Mouse (Mus musculus) neural tube, embryonic 13.5 days (tissue): Measurements from ENCODE around the gene Dcun1d4. TPM values are rescaled to one million over a fixed set of nuclear protein-coding genes. Genes with fewer than 3 reads are reported as not detected.
"Not testable (repeated sequence)": the region's sequence is repeated elsewhere in the genome, so short reads cannot be mapped to it uniquely, and the experiment has no call there.

Source experiments
- ATAC-seq: fragments of 200-750 bp; cut with Nextera tagmentation; 2 replicates; pipeline ENCODE4 v1.8.0; 2017; ENCODE audit warnings: low read depth, mild to moderate bottlenecking, moderate TSS enrichment, moderate library complexity
- H3K27ac ChIP-seq: fragments of 300-500 bp; sonication (generic); replicated peaks from 2 replicates; pipeline ENCODE4 v1.5.1; 2015; ENCODE audit warnings: moderate library complexity, mild to moderate bottlenecking, inconsistent platforms
- H3K27me3 ChIP-seq: fragments of 300-500 bp; sonication (generic); 2 replicates; pipeline ENCODE4 v1.6.1; 2015; ENCODE audit warnings: mild to moderate bottlenecking, inconsistent platforms
- H3K36me3 ChIP-seq: fragments of 300-500 bp; sonication (generic); 2 replicates; pipeline ENCODE4 v1.6.1; 2015; ENCODE audit warnings: mild to moderate bottlenecking, inconsistent platforms
- H3K4me1 ChIP-seq: fragments of 300-500 bp; sonication (generic); replicated peaks from 2 replicates; pipeline ENCODE4 v1.6.1; 2015; ENCODE audit warnings: inconsistent platforms
- H3K4me2 ChIP-seq: fragments of 300-500 bp; sonication (generic); 2 replicates; pipeline ENCODE4 v1.6.1; 2015; ENCODE audit warnings: inconsistent platforms, mild to moderate bottlenecking, moderate library complexity
- H3K4me3 ChIP-seq: fragments of 300-500 bp; sonication (generic); 2 replicates; pipeline ENCODE4 v1.5.1; 2015; ENCODE audit warnings: mild to moderate bottlenecking, inconsistent platforms
- H3K9ac ChIP-seq: fragments of 300-500 bp; sonication (generic); 2 replicates; pipeline ENCODE4 v1.6.1; 2015; ENCODE audit warnings: moderate library complexity, mild to moderate bottlenecking, inconsistent platforms
- H3K9me3 ChIP-seq: fragments of 300-500 bp; sonication (generic); 2 replicates; pipeline ENCODE4 v1.6.1; 2016; ENCODE audit warnings: inconsistent platforms
- WGBS: fragments of 180-500 bp; shearing (Covaris S2); methylation state at CpG from one replicate; pipeline ENCODE4 v1.1.7; 2015; 5-methylcytosine and 5-hydroxymethylcytosine counted together
- polyA plus RNA-seq: library from polyadenylated mRNA; unstranded; fragments of >200 nt; fragmentation: Nextera tagmentation; extraction: Ambion mirVana; gene quantifications from 2 replicates; pipeline ENCODE4 v1.2.1, GENCODE M21; 2015

The Dcun1d4 gene
- polyA plus RNA-seq, 1 experiment from 2014 or later: 49.7 TPM

DNA sequence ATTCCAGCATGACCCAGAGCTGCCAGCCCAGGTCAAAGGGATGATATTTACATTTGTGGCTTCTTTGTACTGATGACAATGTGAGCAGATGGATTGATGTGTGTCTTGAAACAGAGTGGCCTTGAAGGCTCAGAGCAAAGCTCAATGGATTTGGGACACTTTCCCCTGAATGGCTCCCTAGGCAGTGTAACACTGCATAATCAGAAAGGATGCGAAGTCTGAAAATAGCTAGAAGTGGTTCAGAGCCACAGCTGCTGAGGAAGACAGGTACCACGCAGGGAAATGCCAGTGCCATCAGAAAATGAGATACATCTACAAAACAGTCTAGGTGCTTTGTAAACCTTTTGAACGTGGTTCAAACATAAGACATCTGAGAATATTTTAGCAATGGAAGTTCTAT, 97.3 kb downstream of the Dcun1d4 start:
- ATAC-seq: no peak
- H3K4me2 ChIP-seq: no peak overlapping the region
- WGBS: 79% methylated on average over 3 of the region's 3 CpGs
- no peak overlapping the region for H3K27ac ChIP-seq
- no peaks in the 10 kb centered on the region for H3K27me3 ChIP-seq
- no peak overlapping the region for H3K9ac ChIP-seq
- no peaks in the 10 kb centered on the region for H3K9me3 ChIP-seq
- no peak overlapping the region for H3K4me3 ChIP-seq
- H3K4me1 ChIP-seq: peaks cover 3% of the 10 kb centered on the region; the same call in 1 of the 2 replicates
- H3K36me3 ChIP-seq: no peaks in the 10 kb centered on the region

DNA sequence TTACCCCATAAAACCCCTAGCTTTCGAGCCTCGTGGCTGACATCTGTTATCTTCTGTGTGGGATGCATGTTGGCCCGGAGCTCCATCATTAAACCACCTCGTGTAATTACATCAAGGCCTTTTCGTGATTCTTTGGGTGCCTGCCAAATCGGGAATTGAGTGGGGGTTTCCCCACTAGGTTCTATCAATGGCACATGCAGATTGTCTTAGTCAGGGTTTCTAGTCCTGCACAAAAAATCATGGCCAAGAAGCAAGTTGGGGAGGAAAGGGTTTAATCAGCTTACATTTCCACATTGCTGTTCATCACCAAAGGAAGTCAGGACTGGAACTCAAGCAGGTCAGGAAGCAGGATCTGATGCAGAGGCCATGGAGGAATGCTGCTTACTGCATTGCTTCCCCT, 103.2 kb downstream of the Dcun1d4 start:
- peaks cover 16% of the 10 kb centered on the region for H3K4me1 ChIP-seq
- H3K27ac ChIP-seq, H3K4me3 ChIP-seq, H3K27me3 ChIP-seq, H3K4me2 ChIP-seq, H3K36me3 ChIP-seq, ATAC-seq, H3K9ac ChIP-seq, H3K9me3 ChIP-seq: not testable (repeated sequence)
- WGBS: 63% methylated on average over 6 of the region's 6 CpGs

DNA sequence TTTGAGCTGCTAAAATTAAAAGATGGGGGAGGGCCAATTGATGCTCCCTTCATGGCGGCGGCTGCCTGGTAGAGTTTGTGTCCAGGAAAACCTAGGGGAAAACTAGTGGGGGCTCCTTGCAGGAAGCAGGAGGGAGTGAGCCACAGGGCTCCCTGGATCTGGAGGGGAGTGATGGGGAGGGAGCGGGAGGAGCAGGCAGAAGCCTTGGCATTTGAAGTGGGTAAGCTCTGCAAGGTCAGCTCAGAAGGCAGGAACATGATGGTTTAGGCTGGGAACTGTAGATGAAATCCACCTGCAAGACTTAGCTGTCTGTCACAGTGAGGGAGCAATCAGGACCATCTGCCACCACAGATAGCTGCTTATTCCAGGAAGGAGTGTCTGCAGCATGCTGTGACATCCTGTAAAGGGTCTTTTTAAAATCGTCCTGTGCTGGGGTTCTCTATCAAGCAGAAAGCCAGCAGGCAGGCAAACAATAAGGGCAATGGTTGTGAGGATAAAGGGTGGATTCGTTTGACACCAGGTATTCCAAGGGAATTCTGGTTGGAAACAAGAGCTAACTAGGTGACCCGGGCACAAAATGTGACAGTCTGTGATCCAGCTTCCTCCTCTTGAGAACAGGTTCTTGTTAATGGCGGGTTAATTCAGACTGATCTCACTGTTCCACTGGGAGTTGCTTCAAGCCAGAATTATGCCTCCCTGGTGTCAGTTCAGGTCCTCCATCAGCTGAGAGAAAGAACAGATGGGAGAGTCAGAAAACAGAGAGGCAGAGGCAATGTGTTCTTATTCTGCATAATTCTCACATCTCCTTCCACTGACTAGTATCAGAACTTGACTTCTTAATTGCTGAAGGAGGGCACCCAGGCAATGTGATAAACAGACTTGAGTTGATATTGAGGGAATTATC, 104.7 kb downstream of the Dcun1d4 start:
- peak; percentile 63 for ATAC-seq

DNA sequence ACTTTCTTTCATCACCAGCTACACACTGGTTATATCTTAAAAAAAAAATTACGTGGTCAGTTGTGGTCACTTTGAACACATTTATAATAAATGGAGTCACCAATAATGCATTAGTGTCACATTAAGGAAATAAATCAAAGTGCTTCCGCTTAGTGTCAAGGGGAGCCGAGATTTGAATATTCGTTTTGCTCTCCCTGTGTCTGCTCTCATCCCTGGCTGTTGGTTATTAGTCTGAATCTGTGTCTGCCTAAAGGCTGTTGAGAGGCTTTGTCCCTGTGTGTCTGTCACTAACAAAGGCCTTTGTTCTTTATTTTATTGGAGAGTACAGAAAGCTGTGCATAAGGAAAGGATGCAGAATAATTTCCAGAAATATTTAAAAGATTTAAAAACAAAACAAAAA, 105.8 kb downstream of the Dcun1d4 start:
- no peaks in the 10 kb centered on the region for H3K9me3 ChIP-seq
- H3K4me1 ChIP-seq: peaks cover 16% of the 10 kb centered on the region
- no peaks in the 10 kb centered on the region for H3K36me3 ChIP-seq
- no peak overlapping the region for H3K4me2 ChIP-seq
- no peak for ATAC-seq
- no peak overlapping the region for H3K9ac ChIP-seq
- H3K4me3 ChIP-seq: no peak overlapping the region
- H3K27ac ChIP-seq: no peak overlapping the region
- 30% methylated on average over 4 of the region's 4 CpGs for WGBS
- no peaks in the 10 kb centered on the region for H3K27me3 ChIP-seq

More for the DNA sequence above, 104.7 kb downstream of the Dcun1d4 start:
- no peaks in the 10 kb centered on the region for H3K9me3 ChIP-seq
- H3K36me3 ChIP-seq: no peaks in the 10 kb centered on the region
- no peak overlapping the region for H3K4me3 ChIP-seq
- no peak overlapping the region for H3K9ac ChIP-seq
- H3K27me3 ChIP-seq: no peaks in the 10 kb centered on the region
- H3K4me1 ChIP-seq: peaks cover 16% of the 10 kb centered on the region
- 26% methylated on average over 7 of the region's 7 CpGs for WGBS
- no peak overlapping the region for H3K4me2 ChIP-seq
- peak overlapping the region; percentile 70 for H3K27ac ChIP-seq

DNA sequence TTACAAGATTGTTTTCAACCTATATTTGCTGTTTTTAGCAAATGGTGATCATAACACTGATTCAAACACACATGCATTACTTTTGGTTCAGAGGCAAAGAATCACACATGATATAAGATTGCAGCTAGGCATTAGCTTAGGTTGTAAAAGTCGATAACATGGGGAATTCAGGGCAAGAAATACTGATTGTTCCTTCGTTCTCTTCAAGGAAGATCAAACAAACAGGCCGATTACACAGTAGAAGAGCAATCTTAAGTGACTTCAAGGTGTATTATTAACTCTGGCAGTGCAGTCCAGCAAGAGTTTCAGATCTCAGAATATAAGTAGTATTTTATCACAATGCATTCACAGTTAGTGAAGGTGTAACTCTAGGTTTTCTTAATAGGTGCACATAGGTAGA, 106.3 kb downstream of the Dcun1d4 start:
- Histone ChIP-seq H3K27ac (no peak overlapping the region), H3K9ac (no peak overlapping the region), H3K4me2 (no peak overlapping the region), H3K4me3 (no peak overlapping the region), H3K9me3 (no peaks in the 10 kb centered on the region), H3K27me3 (no peaks in the 10 kb centered on the region), H3K36me3 (no peaks in the 10 kb centered on the region), H3K4me1 (peaks cover 16% of the 10 kb centered on the region)
- ATAC-seq: no peak
- WGBS: 53% methylated on average over 3 of the region's 3 CpGs

DNA sequence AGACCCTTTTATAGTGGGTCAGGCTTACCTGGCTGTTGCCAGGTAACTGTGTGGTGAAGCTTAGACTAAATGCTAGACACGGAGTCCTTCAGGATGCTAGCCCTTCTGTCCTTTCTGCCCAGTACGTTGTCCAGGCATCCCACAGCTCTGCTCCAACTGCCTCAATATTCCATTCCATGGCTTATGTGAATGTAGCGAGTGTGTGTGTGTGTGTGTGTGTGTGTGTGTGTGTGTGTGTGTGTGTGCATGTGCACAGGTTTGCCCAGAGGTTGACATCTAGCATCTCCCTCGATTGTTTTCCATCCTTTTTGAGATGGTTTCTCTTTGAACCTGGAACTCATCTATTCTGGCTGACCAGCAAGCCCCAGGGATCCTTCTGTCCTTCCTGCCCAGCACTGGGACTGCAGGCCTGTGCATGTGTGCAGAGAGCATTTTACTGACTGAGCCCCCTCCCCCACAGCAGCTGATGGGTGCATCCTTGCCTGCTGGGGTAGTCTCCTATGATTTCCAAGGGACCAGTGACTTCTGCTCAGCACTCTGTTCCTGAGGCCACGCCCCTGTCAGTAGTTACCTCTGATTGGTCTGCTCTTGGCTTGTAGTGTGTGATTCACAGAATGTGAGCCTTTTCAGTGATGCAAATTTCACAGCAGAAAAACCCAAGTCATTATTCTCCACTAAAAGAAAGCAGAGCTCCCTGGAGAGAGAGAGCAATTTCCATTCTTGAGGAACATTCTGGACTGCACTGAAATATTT, 118.3 kb downstream of the Dcun1d4 start:
- H3K4me1 ChIP-seq: peaks cover 28% of the 10 kb centered on the region
- H3K36me3 ChIP-seq: no peaks in the 10 kb centered on the region
- no peak overlapping the region for H3K27ac ChIP-seq
- no peak overlapping the region for H3K9ac ChIP-seq
- no peaks in the 10 kb centered on the region for H3K27me3 ChIP-seq
- H3K4me3 ChIP-seq: no peak overlapping the region
- no peaks in the 10 kb centered on the region for H3K9me3 ChIP-seq
- WGBS: 74% methylated on average over 5 of the region's 5 CpGs
- no peak overlapping the region for H3K4me2 ChIP-seq
- peak; percentile 45; the same call in 1 of the 2 replicates for ATAC-seq

DNA sequence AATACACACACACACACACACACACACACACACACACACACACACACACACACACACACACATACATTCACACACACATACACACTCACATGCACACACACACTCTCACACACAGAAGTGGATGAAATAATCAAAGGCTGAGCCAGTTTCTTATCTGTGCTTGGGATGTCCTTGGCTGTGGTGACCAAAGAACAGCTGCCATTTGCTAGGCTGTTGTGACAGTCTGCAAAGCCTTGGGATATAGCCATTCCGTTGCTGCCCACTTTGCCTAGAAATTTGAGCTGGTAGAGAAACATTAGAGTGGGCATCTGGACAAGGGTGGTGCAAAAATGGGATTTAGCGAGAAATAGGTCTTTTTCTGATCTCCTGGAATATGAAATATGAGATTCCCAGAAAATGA, 119.2 kb downstream of the Dcun1d4 start:
- Histone ChIP-seq H3K9me3 (no peaks in the 10 kb centered on the region), H3K9ac (no peak overlapping the region), H3K27me3 (no peaks in the 10 kb centered on the region), H3K4me3 (no peak overlapping the region), H3K4me1 (peaks cover 28% of the 10 kb centered on the region), H3K27ac (no peak overlapping the region), H3K4me2 (no peak overlapping the region), H3K36me3 (no peaks in the 10 kb centered on the region)
- ATAC-seq: no peak
- WGBS: 75% methylated on average over 2 of the region's 2 CpGs

DNA sequence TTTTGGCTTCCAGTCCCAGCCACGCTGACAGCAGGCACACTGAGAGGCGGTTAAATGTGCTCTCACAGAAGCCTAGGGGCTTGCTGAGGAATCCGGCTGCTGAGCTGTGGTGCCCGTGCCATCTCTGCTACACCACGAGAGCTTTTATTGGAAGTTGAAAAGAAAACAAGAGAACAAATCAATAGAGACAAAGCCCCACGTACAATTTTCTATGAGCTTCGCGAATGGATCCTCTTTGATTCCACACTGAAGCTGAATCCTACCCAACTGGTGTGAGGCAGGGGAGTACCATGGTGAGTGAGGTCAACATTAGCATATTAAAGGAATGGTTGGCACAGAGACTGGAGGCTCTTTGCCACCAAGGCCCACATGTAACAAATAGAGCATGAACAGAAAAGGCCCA, 120.6 kb downstream of the Dcun1d4 start:
- no peaks in the 10 kb centered on the region for H3K27me3 ChIP-seq
- WGBS: 42% methylated on average over 8 of the region's 8 CpGs
- H3K9ac ChIP-seq: no peak overlapping the region
- H3K36me3 ChIP-seq: no peaks in the 10 kb centered on the region
- H3K27ac ChIP-seq: no peak overlapping the region
- ATAC-seq: peak; percentile 13; the same call in 1 of the 2 replicates
- no peaks in the 10 kb centered on the region for H3K9me3 ChIP-seq
- peaks cover 28% of the 10 kb centered on the region for H3K4me1 ChIP-seq
- no peak overlapping the region for H3K4me3 ChIP-seq
- H3K4me2 ChIP-seq: no peak overlapping the region

DNA sequence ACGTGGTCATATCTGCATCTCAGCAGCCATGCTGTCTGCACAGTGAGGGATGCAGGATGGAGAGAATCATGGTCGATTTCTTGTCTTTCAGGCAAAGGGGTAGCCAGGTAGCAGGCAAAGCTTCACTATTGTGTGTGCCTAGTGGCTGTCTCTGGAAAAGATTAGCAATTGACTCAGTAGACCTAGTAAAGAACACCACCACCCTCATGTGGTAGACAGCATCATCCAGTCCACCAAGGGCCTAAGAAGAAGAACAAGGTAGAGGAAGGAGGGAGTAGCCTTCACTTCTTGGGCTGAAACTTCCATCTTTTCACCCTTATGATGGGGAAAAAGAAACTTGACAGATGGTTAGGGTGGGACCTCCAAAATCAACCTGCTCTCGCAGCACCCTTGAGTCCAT, 122.1 kb downstream of the Dcun1d4 start:
- Histone ChIP-seq H3K27ac (no peak overlapping the region), H3K4me2 (no peak overlapping the region), H3K4me3 (no peak overlapping the region), H3K9ac (no peak overlapping the region), H3K9me3 (no peaks in the 10 kb centered on the region), H3K4me1 (peaks cover 28% of the 10 kb centered on the region), H3K36me3 (no peaks in the 10 kb centered on the region), H3K27me3 (no peaks in the 10 kb centered on the region)
- 86% methylated on average over 3 of the region's 3 CpGs for WGBS
- no peak for ATAC-seq

DNA sequence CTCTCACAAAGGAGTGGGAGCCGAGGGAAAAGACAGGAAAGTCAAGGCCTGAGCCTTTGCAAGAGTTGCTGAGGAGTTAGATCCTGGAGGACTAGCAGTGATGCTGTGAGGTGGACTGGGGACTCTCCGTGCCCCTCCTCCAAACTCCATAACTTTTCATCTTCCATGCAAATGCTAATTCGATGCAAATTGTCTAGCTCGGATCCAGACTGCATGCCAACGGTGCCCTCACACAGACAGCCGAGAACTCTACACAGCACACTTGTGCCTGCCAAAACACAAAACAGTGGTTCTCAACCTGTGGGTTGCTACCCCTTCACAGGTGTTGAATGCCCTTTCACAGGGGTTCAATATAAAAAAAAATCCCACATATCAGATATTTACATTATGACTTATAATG, 123.7 kb downstream of the Dcun1d4 start:
- H3K9me3 ChIP-seq: no peaks in the 10 kb centered on the region
- no peaks in the 10 kb centered on the region for H3K27me3 ChIP-seq
- ATAC-seq: no peak
- peaks cover 19% of the 10 kb centered on the region for H3K4me1 ChIP-seq
- H3K9ac ChIP-seq: no peak overlapping the region
- H3K4me2 ChIP-seq: no peak overlapping the region
- no peak overlapping the region for H3K27ac ChIP-seq
- H3K4me3 ChIP-seq: no peak overlapping the region
- 87% methylated on average over 6 of the region's 6 CpGs for WGBS
- H3K36me3 ChIP-seq: no peaks in the 10 kb centered on the region

DNA sequence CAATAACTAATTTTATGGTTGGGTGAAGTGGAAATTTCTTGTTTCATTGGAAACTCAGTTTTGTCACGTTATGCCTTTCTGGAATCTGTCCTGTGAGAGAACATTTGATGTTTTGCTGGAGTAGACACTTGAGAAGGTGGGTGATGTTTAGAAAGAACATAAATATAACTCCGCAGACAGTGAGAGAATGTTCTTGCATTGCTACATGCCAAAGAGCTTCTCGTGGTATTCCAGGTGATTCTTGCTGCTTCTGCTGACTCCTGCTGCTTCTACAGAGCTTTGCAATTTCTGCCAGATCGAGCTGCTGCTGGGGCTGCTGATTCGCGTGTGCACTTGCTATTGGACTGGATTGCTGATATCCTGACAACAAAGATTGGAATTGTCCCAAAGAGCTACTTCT, 124.2 kb downstream of the Dcun1d4 start:
- no peak overlapping the region for H3K9ac ChIP-seq
- H3K27me3 ChIP-seq: no peaks in the 10 kb centered on the region
- no peak overlapping the region for H3K27ac ChIP-seq
- ATAC-seq: no peak
- H3K4me1 ChIP-seq: peaks cover 18% of the 10 kb centered on the region
- H3K36me3 ChIP-seq: no peaks in the 10 kb centered on the region
- H3K4me2 ChIP-seq: no peak overlapping the region
- 89% methylated on average over 6 of the region's 6 CpGs for WGBS
- H3K4me3 ChIP-seq: no peak overlapping the region
- peaks cover 2% of the 10 kb centered on the region; the same call in 1 of the 2 replicates for H3K9me3 ChIP-seq
